Mouse (Mus musculus): Measurements from ENCODE around the gene Slc8a3.

- TF ChIP-seq POLR2A (IDR thresholded peaks at IDR 0.05; ENCODE audit: extremely low read depth, insufficient read depth, low read length) (peak; percentile 68), CTCF (IDR thresholded peaks at IDR 0.05; ENCODE audit: extremely low read depth, insufficient read depth, low read length) (no peak)
Measured at GRCm38 (mm10) chr12:81332875-81333421, at the start of gene Slc8a3.

All from cortical plate, adult 2 months (tissue).